Mouse (Mus musculus): ENCODE data around the gene Plxna2. TPM values are rescaled to one million over a fixed set of nuclear protein-coding genes. Genes with fewer than 3 reads are reported as not detected.

The Plxna2 gene
- total and polyA plus RNA-seq, 2 experiments, result 6.7 to 8.6 TPM

DNA sequence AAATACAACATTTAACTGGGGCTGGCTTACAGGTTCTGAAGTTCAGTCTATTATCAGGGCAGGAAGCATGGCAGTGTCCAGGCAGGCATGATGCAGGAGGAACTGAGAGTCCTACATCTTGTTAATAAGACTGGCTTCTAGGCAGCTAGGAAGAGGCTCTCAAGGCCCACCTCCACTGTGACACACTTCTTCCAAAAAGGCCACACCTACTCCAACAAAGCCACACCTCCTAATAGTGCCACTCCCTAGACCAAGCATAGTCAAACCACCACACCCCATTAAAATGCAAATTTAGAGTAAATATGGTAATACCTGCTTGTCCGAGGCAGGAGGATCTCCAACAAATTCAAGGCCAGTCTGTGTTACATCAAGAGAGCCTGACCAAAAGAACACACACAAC, 156.7 kb downstream of the Plxna2 start:
- no peak overlapping the region for H3K27ac ChIP-seq (replicated peaks; ENCODE audit: insufficient read depth, low read depth, low read length)
- peaks cover 8% of the 10 kb centered on the region for H3K36me3 ChIP-seq (ENCODE audit: control insufficient read depth, insufficient read depth, low read length)
- H3K4me3 ChIP-seq (ENCODE audit: insufficient read depth, low read depth, low read length), result no peak overlapping the region
- 73% methylated on average over 1 of the region's 1 CpGs for WGBS
- no peak overlapping the region for H3K9ac ChIP-seq (ENCODE audit: low read depth, low read length)
- H3K79me2 ChIP-seq (ENCODE audit: control insufficient read depth, insufficient read depth, low read length), result no peaks in the 10 kb centered on the region
- no peaks in the 10 kb centered on the region for H3K4me1 ChIP-seq (ENCODE audit: control insufficient read depth, insufficient read depth, low read length)
- no peak for DNase-seq (ENCODE audit: extremely low read depth, low read depth, low spot score)
- no peaks in the 10 kb centered on the region for H3K27me3 ChIP-seq (ENCODE audit: control insufficient read depth, insufficient read depth, low read length)
- no peak for TF ChIP-seq CTCF (IDR thresholded peaks at IDR 0.05; ENCODE audit: low read depth, low read length)
- no peak for TF ChIP-seq POLR2A (IDR thresholded peaks at IDR 0.05; ENCODE audit: extremely low read depth, insufficient read depth, low read length)

DNA sequence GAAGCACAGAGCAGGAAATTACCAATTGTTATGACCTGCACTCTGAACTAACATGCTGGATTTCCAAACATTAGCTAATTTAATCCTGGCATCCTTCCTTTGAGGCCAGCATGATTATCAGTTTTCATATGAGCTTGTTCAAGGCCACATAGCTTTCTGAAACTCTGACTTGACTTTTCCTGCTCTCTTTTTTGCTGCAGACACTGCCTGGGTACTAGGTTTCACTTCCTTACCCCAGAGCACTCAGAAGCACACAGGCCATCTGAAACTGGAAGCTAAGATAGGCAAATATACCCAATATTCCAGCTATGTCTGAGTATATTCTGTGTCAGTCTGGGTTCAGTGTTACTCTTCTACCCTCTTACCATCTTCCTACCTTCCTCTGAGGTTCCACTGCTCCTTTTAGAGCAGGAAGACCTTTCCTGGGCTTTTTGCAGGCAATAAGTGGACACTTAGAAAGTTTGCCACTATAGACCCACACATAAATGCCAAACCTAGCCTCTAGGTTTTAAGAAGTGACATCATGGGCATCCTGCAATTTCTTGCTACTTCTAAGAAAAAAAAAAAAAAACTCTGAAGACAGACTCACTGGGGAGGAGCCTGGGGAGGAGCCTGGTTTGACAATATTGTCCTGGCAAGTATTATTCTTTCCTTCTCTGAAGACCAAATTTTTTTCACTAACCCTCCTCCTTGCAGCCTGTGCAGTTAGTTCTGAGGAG, 157.8 kb downstream of the Plxna2 start:
- TF ChIP-seq CTCF (IDR thresholded peaks at IDR 0.05; ENCODE audit: low read depth, low read length), result no peak
- TF ChIP-seq POLR2A (IDR thresholded peaks at IDR 0.05; ENCODE audit: extremely low read depth, insufficient read depth, low read length), result no peak

DNA sequence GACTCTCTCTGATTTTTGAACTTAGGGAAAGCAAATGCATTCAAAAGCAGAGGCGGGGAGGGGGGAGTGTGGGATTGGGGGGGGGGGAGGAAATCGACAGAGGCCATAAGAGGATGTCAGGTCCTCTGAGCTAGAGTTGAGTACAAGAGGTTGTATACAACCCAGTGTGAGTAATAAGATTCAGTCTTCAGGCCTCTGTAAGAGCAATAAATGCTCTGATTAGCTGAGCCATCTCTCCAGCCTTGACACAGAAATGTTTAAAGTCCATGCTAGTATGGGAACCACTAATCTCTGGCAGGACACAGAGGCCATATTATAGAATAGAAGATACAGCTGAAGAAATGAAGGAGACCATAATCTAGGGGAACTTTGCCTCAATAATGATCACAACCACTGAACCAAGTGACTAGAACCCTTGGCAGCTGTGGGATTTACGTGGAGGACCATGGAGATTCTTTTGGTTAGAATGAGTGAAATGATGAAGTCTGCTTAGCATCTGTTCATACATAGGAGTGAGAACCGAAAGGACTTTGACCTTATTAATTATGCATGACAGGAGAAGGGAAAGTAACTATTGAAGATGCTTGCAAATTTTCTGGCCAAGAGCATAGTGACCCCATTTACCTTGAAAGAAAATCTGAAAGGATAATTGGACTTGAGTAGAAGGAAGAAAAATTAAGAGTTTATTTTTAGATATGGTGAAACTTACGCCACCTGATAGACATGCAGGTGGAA, 158.7 kb downstream of the Plxna2 start:
- peaks cover 8% of the 10 kb centered on the region for H3K36me3 ChIP-seq (ENCODE audit: control insufficient read depth, insufficient read depth, low read length)
- WGBS, result 89% methylated on average over 5 of the region's 5 CpGs
- no peaks in the 10 kb centered on the region for H3K4me1 ChIP-seq (ENCODE audit: control insufficient read depth, insufficient read depth, low read length)

More for the DNA sequence above, 157.8 kb downstream of the Plxna2 start:
- Histone ChIP-seq H3K4me3 (ENCODE audit: insufficient read depth, low read depth, low read length) (no peak overlapping the region), H3K79me2 (ENCODE audit: control insufficient read depth, insufficient read depth, low read length) (no peaks in the 10 kb centered on the region), H3K36me3 (ENCODE audit: control insufficient read depth, insufficient read depth, low read length) (peaks cover 8% of the 10 kb centered on the region), H3K4me1 (ENCODE audit: control insufficient read depth, insufficient read depth, low read length) (no peaks in the 10 kb centered on the region), H3K27ac (replicated peaks; ENCODE audit: insufficient read depth, low read depth, low read length) (no peak overlapping the region), H3K9ac (ENCODE audit: low read depth, low read length) (no peak overlapping the region), H3K27me3 (ENCODE audit: control insufficient read depth, insufficient read depth, low read length) (no peaks in the 10 kb centered on the region)
- no peak for DNase-seq (ENCODE audit: extremely low read depth, low read depth, low spot score)

DNA sequence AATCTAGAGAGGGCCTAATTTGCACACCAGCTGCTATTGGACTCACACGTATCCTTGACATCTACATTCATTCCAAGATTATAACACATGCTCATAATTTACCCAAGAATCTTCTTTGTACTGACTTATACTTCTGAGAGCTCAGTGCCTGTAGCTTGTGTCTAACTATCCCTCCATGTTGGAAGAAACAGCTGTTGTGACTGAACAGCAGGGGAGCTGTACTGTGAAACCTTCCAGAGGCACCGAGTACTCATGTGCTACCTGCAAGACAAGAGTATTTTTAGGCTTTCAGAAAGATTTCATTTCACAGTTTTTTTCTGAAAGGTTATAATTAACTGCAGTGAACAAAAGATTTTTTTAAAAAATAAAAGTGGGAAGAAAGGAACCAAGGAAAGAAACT, 159.6 kb downstream of the Plxna2 start:
- Histone ChIP-seq H3K4me3 (ENCODE audit: insufficient read depth, low read depth, low read length) (no peak overlapping the region), H3K27me3 (ENCODE audit: control insufficient read depth, insufficient read depth, low read length) (no peaks in the 10 kb centered on the region), H3K4me1 (ENCODE audit: control insufficient read depth, insufficient read depth, low read length) (no peaks in the 10 kb centered on the region), H3K9ac (ENCODE audit: low read depth, low read length) (no peak overlapping the region), H3K79me2 (ENCODE audit: control insufficient read depth, insufficient read depth, low read length) (no peaks in the 10 kb centered on the region), H3K36me3 (ENCODE audit: control insufficient read depth, insufficient read depth, low read length) (peaks cover 8% of the 10 kb centered on the region), H3K27ac (replicated peaks; ENCODE audit: insufficient read depth, low read depth, low read length) (no peak overlapping the region)
- TF ChIP-seq POLR2A (IDR thresholded peaks at IDR 0.05; ENCODE audit: extremely low read depth, insufficient read depth, low read length), result no peak
- TF ChIP-seq CTCF (IDR thresholded peaks at IDR 0.05; ENCODE audit: low read depth, low read length), result no peak
- no peak for DNase-seq (ENCODE audit: extremely low read depth, low read depth, low spot score)
- 99% methylated on average over 2 of the region's 2 CpGs for WGBS

More for the DNA sequence above, 158.7 kb downstream of the Plxna2 start:
- TF ChIP-seq CTCF (IDR thresholded peaks at IDR 0.05; ENCODE audit: low read depth, low read length) (no peak), POLR2A (IDR thresholded peaks at IDR 0.05; ENCODE audit: extremely low read depth, insufficient read depth, low read length) (no peak)
- Histone ChIP-seq H3K27me3 (ENCODE audit: control insufficient read depth, insufficient read depth, low read length) (no peaks in the 10 kb centered on the region), H3K9ac (ENCODE audit: low read depth, low read length) (no peak overlapping the region), H3K27ac (replicated peaks; ENCODE audit: insufficient read depth, low read depth, low read length) (no peak overlapping the region), H3K79me2 (ENCODE audit: control insufficient read depth, insufficient read depth, low read length) (no peaks in the 10 kb centered on the region), H3K4me3 (ENCODE audit: insufficient read depth, low read depth, low read length) (no peak overlapping the region)
- no peak for DNase-seq (ENCODE audit: extremely low read depth, low read depth, low spot score)

DNA sequence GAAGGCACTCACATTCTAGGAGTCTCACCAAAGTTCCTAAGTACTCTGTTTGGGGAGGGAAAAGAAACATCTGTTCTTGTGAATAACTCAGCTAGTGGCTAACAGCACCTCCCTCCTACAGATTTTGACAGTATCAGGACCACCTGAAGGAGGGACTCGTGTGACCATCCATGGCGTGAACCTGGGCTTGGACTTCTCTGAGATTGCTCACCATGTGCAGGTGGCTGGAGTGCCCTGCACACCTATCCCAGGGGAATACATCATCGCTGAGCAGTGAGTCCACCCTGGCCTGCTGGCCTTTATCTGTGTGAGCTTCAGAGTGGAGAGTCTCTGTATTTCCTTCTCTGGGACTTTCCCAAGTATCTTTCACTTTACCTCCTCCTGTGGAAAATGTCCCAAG, 162.4 kb downstream of the Plxna2 start:
- no peak for DNase-seq (ENCODE audit: extremely low read depth, low read depth, low spot score)
- 94% methylated on average over 3 of the region's 3 CpGs for WGBS
- Histone ChIP-seq H3K79me2 (ENCODE audit: control insufficient read depth, insufficient read depth, low read length) (no peaks in the 10 kb centered on the region), H3K4me1 (ENCODE audit: control insufficient read depth, insufficient read depth, low read length) (no peaks in the 10 kb centered on the region), H3K9ac (ENCODE audit: low read depth, low read length) (no peak overlapping the region), H3K36me3 (ENCODE audit: control insufficient read depth, insufficient read depth, low read length) (peaks cover 16% of the 10 kb centered on the region), H3K4me3 (ENCODE audit: insufficient read depth, low read depth, low read length) (no peak overlapping the region), H3K27me3 (ENCODE audit: control insufficient read depth, insufficient read depth, low read length) (no peaks in the 10 kb centered on the region), H3K27ac (replicated peaks; ENCODE audit: insufficient read depth, low read depth, low read length) (no peak overlapping the region)
- TF ChIP-seq POLR2A (IDR thresholded peaks at IDR 0.05; ENCODE audit: extremely low read depth, insufficient read depth, low read length) (no peak), CTCF (IDR thresholded peaks at IDR 0.05; ENCODE audit: low read depth, low read length) (no peak)
